Mouse (Mus musculus): ENCODE data around the gene Spink2. TPM values are rescaled to one million over a fixed set of nuclear protein-coding genes. Genes with fewer than 3 reads are reported as not detected.
A peak's percentile ranks its signal among the peaks of the same experiment; 100 is the strongest.

Gene Spink2
- polyA plus RNA-seq (2012; rRNA removed) (4.6 TPM in 2 replicates), polyA plus RNA-seq (2014; fragmentation: Nextera tagmentation; extraction: Ambion mirVana) (3.7 and 3.8 TPM in 2 replicates)

DNA sequence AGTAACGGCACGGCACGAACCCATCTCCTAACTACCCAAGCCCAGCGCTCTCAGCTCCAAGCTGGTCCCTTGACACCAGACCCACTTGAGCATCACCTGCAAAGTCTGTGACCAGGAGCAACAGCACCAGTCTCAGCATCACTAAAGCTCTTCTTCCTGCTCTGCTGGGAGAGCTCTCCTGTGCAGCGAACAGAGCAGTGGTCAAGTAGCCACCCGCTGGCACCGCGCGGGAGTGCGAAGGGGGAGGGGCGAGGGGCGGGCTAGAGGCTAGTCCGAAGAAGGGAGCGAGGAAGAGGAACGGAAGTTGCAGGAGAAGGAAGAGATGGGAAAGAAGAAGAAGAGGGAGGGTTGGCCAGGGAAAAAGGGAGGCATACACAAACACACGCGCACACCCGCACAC, at the start of gene Spink2:
Gene Spink2 (minus strand): TSS at position 236 of the 400 bp plus-strand sequence.
- no peak for ATAC-seq (ENCODE audit: low FRiP score, low read depth)

DNA sequence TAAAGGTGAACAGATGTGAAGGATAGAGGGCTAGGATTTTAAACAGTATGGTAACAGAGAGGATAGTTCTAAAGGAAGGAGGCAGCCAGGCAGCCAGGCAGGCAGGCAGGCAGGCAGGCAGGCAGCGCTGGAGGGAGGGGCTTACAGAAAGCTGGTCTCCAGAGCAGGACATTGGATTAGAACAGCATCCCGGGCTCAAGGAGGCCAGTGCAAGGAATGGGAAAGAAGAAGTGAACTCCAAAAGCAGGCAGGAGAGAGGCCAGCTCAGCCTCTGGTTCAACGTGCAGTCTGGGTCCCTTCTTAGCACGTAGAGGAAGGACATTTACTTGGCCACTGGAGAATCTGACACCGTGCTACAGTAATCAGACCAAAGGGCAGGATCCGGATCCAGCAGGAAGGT, 48.9 kb upstream of the Spink2 start:
- Histone ChIP-seq H3K9me3 (ENCODE audit: control insufficient read depth, low read length) (no peaks in the 10 kb centered on the region), H3K4me1 (ENCODE audit: control insufficient read depth, insufficient read depth, low read length) (0 out of 2 replicates have a peak, but pooled peaks cover 2% of the 10 kb centered on the region), H3K4me3 (replicated peaks; ENCODE audit: low read length) (no peak overlapping the region), H3K36me3 (ENCODE audit: control insufficient read depth, insufficient read depth, low read length) (no peaks in the 10 kb centered on the region), H3K9ac (ENCODE audit: low read depth, low read length, severe bottlenecking) (no peak overlapping the region), H3K27ac (replicated peaks; ENCODE audit: low read depth, low read length) (no peak overlapping the region), H3K27me3 (ENCODE audit: control insufficient read depth, insufficient read depth, low read length) (no peaks in the 10 kb centered on the region), H3K4me2 (replicated peaks; ENCODE audit: low read depth, low read length, severe bottlenecking) (no peak overlapping the region)
- 52% methylated on average over 6 of the region's 6 CpGs for WGBS
- ATAC-seq (ENCODE audit: low FRiP score, low read depth) (no peak), DNase-seq (ENCODE audit: low spot score) (no peak)
- TF ChIP-seq POLR2A (IDR thresholded peaks at IDR 0.05; ENCODE audit: borderline replicate concordance, extremely low read depth, insufficient read depth, insufficient read length), result no peak

More for the DNA sequence above, at the start of gene Spink2:
- WGBS, result 5% methylated on average over 18 of the region's 18 CpGs
- no peaks in the 10 kb centered on the region for H3K9me3 ChIP-seq (ENCODE audit: control insufficient read depth, low read length)
- H3K4me1 ChIP-seq (ENCODE audit: control insufficient read depth, insufficient read depth, low read length), result no peaks in the 10 kb centered on the region; the same call in 1 of the 2 replicates
- H3K4me2 ChIP-seq (replicated peaks; ENCODE audit: low read depth, low read length, severe bottlenecking), result peak within 1 kb of the TSS; percentile 72
- H3K4me3 ChIP-seq (replicated peaks; ENCODE audit: low read length), result peak within 1 kb of the TSS; percentile 35
- H3K36me3 ChIP-seq (ENCODE audit: control insufficient read depth, insufficient read depth, low read length), result no peaks in the 10 kb centered on the region
- no peak within 1 kb of the TSS for H3K27ac ChIP-seq (replicated peaks; ENCODE audit: low read depth, low read length)
- no peaks in the 10 kb centered on the region for H3K27me3 ChIP-seq (ENCODE audit: control insufficient read depth, insufficient read depth, low read length)
- peak; percentile 32 for DNase-seq (ENCODE audit: low spot score)
- peak within 1 kb of the TSS; percentile 29; the same call in 1 of the 2 replicates for H3K9ac ChIP-seq (ENCODE audit: low read depth, low read length, severe bottlenecking)
- TF ChIP-seq POLR2A (IDR thresholded peaks at IDR 0.05; ENCODE audit: borderline replicate concordance, extremely low read depth, insufficient read depth, insufficient read length), result no peak

DNA sequence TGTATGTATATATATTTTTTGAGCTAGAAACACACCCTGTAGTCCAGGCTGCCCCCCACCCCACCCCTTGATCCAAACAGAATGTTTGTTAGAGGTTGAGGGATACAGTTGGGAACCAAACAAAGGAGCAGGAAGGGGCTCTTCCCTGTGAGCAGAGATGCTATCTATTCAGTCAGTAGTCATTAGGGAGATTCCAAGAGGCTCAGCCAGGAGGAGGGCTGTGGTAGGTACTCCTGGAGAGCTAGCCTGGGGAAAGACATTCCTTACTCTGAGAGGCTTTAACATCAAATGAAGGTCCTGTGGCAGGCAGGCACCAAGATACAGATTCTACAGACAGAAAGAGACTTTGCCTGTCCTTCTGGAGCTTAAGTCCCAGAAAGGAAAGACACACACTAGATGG, 48.0 kb upstream of the Spink2 start:
- Histone ChIP-seq H3K4me2 (replicated peaks; ENCODE audit: low read depth, low read length, severe bottlenecking) (no peak overlapping the region), H3K9ac (ENCODE audit: low read depth, low read length, severe bottlenecking) (no peak overlapping the region), H3K4me3 (replicated peaks; ENCODE audit: low read length) (no peak overlapping the region), H3K36me3 (ENCODE audit: control insufficient read depth, insufficient read depth, low read length) (no peaks in the 10 kb centered on the region), H3K9me3 (ENCODE audit: control insufficient read depth, low read length) (no peaks in the 10 kb centered on the region), H3K4me1 (ENCODE audit: control insufficient read depth, insufficient read depth, low read length) (0 out of 2 replicates have a peak, but pooled peaks cover 2% of the 10 kb centered on the region), H3K27ac (replicated peaks; ENCODE audit: low read depth, low read length) (no peak overlapping the region), H3K27me3 (ENCODE audit: control insufficient read depth, insufficient read depth, low read length) (no peaks in the 10 kb centered on the region)
- no peak for ATAC-seq (ENCODE audit: low FRiP score, low read depth)
- TF ChIP-seq POLR2A (IDR thresholded peaks at IDR 0.05; ENCODE audit: borderline replicate concordance, extremely low read depth, insufficient read depth, insufficient read length), result no peak
- no peak for DNase-seq (ENCODE audit: low spot score)

DNA sequence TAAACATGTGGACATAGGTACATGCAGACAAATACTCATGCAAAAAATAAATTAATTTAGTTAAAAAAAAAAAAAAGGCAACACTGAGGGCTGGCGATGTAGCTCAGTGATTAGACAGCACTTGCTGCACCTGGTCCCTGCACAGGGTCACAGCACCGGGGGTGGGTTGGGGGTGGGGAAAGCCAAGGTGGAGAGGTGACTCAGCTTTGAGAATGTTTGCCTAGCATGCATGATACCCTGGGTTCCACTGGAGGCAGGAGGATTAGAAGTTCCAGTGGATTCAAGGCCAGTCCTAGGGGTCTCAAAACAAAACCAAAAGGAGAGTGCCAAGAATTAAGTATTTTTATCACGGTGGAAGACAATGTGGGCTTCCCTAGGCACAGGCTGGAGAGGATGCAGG, 46.3 kb upstream of the Spink2 start:
- Histone ChIP-seq H3K27me3 (ENCODE audit: control insufficient read depth, insufficient read depth, low read length) (no peaks in the 10 kb centered on the region), H3K36me3 (ENCODE audit: control insufficient read depth, insufficient read depth, low read length) (no peaks in the 10 kb centered on the region), H3K4me1 (ENCODE audit: control insufficient read depth, insufficient read depth, low read length) (no peaks in the 10 kb centered on the region), H3K9ac (ENCODE audit: low read depth, low read length, severe bottlenecking) (no peak overlapping the region), H3K9me3 (ENCODE audit: control insufficient read depth, low read length) (no peaks in the 10 kb centered on the region), H3K4me3 (replicated peaks; ENCODE audit: low read length) (no peak overlapping the region), H3K4me2 (replicated peaks; ENCODE audit: low read depth, low read length, severe bottlenecking) (no peak overlapping the region), H3K27ac (replicated peaks; ENCODE audit: low read depth, low read length) (no peak overlapping the region)
- no peak for DNase-seq (ENCODE audit: low spot score)
- no peak for ATAC-seq (ENCODE audit: low FRiP score, low read depth)
- no peak for TF ChIP-seq POLR2A (IDR thresholded peaks at IDR 0.05; ENCODE audit: borderline replicate concordance, extremely low read depth, insufficient read depth, insufficient read length)
- 70% methylated on average over 3 of the region's 3 CpGs for WGBS

DNA sequence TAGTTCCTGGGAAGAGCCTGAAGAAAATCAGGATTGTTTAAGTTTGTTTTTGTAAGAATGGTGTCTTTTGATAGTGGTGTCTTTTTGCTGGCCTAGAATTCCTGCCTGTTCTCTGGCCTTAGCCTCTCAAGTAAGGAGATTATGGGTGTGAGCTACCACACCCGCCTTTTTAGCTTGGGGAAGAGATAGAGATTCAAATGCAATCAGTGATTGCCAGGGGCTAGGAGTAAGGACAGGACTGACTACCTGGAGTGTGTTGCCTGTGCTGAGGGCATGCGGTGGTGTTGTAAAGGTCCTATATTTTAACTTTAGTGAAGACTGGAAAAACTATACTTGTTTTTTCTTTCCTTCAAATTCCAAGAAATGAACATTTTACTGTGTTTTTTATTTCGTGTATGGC, 43.1 kb upstream of the Spink2 start:
- H3K4me3 ChIP-seq (replicated peaks; ENCODE audit: low read length), result no peak overlapping the region
- no peaks in the 10 kb centered on the region for H3K9me3 ChIP-seq (ENCODE audit: control insufficient read depth, low read length)
- WGBS, result 70% methylated on average over 3 of the region's 3 CpGs
- TF ChIP-seq POLR2A (IDR thresholded peaks at IDR 0.05; ENCODE audit: borderline replicate concordance, extremely low read depth, insufficient read depth, insufficient read length), result no peak
- no peak overlapping the region for H3K27ac ChIP-seq (replicated peaks; ENCODE audit: low read depth, low read length)
- no peaks in the 10 kb centered on the region for H3K27me3 ChIP-seq (ENCODE audit: control insufficient read depth, insufficient read depth, low read length)
- DNase-seq (ENCODE audit: low spot score), result no peak
- no peak overlapping the region for H3K9ac ChIP-seq (ENCODE audit: low read depth, low read length, severe bottlenecking)
- no peak for ATAC-seq (ENCODE audit: low FRiP score, low read depth)
- H3K4me1 ChIP-seq (ENCODE audit: control insufficient read depth, insufficient read depth, low read length), result no peaks in the 10 kb centered on the region
- H3K4me2 ChIP-seq (replicated peaks; ENCODE audit: low read depth, low read length, severe bottlenecking), result no peak overlapping the region
- no peaks in the 10 kb centered on the region for H3K36me3 ChIP-seq (ENCODE audit: control insufficient read depth, insufficient read depth, low read length)

DNA sequence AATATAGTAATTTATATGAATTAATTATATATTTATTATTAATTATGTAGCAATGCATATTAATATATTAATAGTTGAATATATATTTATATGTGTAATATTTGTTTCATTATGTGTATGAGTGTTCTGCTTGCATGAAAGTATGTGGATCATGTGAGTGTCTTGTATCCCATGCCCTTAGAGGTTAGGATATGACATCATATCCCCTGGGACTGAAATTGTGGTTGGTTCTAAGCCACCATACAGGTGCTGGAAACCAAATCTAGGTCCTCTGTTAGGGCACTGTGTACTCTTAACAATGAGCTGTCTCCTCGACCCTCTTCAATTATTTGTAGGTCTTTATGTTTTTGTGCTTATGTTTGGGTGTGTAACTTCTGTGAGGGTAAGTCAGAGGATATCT, 41.9 kb upstream of the Spink2 start:
- ATAC-seq (ENCODE audit: low FRiP score, low read depth) (no peak), DNase-seq (ENCODE audit: low spot score) (no peak)
- Histone ChIP-seq H3K4me3 (replicated peaks; ENCODE audit: low read length) (no peak overlapping the region), H3K27ac (replicated peaks; ENCODE audit: low read depth, low read length) (no peak overlapping the region), H3K27me3 (ENCODE audit: control insufficient read depth, insufficient read depth, low read length) (no peaks in the 10 kb centered on the region), H3K4me1 (ENCODE audit: control insufficient read depth, insufficient read depth, low read length) (no peaks in the 10 kb centered on the region), H3K9ac (ENCODE audit: low read depth, low read length, severe bottlenecking) (no peak overlapping the region), H3K4me2 (replicated peaks; ENCODE audit: low read depth, low read length, severe bottlenecking) (no peak overlapping the region), H3K36me3 (ENCODE audit: control insufficient read depth, insufficient read depth, low read length) (no peaks in the 10 kb centered on the region), H3K9me3 (ENCODE audit: control insufficient read depth, low read length) (no peaks in the 10 kb centered on the region)
- no peak for TF ChIP-seq POLR2A (IDR thresholded peaks at IDR 0.05; ENCODE audit: borderline replicate concordance, extremely low read depth, insufficient read depth, insufficient read length)
- WGBS, result 70% methylated on average over 1 of the region's 1 CpGs
